Mouse (Mus musculus): ENCODE results near the gene Shc4. TPM values are rescaled to one million over a fixed set of nuclear protein-coding genes. Genes with fewer than 3 reads are reported as not detected.

The Shc4 gene
- polyA plus RNA-seq, 1 experiment, result 8.9 TPM

DNA sequence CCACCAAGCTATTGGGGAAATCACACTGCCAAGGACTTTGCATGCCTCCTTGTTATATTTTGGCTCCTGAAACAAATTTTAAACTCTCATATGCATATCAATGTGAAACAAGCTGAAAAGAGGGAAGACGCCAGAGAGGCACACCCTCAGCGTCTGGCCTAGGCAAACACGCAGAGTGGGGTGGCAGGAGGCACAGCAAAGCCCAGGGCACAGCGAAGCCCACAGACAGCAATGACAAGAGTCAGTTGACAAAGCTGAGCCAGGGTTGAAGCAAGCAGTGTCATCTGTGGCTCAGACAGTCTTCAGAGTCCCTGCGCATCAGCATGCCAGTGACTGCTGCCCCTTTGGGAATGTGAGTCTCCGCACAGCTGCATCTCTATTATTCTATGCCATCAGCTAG lies 79.0 kb downstream of the Shc4 start:
- DNase-seq (ENCODE audit: low read depth), result no peak

- DNase-seq (ENCODE audit: low read depth), result no peak
Measured at GRCm38 (mm10) chr2:125637331-125637730, 86.6 kb downstream of the Shc4 start.

DNA sequence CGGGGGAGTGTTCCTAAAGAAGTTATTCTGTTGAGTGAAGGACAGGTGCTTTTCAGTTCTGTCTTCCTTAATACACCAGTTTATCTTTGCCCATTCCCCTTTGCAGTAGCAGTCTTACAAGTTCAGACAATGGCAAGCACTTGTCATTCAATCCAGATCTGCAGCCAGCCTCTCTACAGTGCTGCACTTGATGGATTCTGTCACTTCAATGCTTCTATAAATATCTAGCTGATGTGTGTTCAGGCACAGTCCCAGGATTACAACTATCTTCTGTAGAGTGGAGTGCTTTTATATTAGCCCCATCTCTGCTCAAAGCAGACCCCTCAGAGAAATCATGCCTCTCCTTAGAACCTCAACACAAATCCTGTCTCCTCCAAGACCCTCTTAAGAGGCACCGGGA lies 93.9 kb downstream of the Shc4 start:
- DNase-seq (ENCODE audit: low read depth), result no peak

- DNase-seq (ENCODE audit: low read depth), result no peak
Measured at GRCm38 (mm10) chr2:125628487-125628886, 95.5 kb downstream of the Shc4 start.

GRCm38 (mm10) chr2:125626536-125626935 lies 97.4 kb downstream of the Shc4 start:
- no peak for DNase-seq (ENCODE audit: low read depth)

DNA sequence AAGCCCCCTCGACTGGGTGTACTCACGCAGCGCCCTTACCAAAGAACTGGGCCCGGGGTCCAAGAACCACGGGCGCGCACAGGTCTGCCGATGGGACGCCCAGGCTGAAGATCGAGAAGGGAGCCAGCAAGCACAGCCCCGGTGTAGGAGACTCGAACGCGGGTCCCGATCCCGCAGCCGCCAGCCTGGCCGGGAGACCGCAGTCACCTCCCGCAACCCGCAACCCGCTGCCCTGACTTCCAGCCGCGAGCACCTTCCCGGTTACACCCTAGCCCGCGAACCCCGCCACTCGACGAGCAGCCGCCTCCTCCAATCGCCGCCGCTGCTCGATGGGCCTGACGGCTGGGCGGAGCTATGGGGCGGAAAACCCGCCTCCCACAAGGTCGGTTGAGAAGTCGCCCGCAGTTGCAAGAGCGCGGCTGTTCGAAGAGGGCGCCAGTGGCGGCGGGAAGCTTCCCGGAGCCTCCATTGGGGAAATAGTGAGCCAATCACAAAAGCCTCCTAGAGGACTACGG lies 99.1 kb downstream of the Shc4 start, which contains the start of gene Cep152:
Gene Cep152 (minus strand): TSS at position 277 of the 515 bp plus-strand sequence.
- DNase-seq (ENCODE audit: low read depth), result peak; percentile 56

DNA sequence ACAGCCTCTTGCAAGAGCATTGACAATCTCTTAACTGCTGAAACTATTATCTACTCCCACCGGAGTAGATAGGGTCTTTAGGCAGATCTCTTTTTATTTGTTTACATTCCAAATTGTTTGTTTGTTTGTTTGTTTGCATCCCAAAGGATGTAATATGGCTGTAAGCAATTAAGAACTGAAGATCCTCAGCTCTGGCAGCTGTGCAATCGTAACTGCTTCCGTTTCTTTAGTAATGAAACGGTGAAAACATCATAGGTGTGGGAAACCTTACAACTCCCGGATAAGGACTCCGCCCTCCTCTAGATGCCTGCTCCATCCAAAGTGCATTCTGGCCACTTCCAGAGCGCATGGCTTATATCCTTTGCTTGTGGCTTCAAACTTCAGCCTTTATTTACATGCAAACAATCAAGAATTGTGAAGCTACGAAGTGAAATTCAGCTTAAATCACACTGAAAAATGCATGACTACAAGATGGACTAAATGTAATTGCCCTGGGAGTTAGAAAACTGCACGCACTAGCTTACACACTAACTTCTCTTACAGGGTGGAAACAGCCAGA lies 99.7 kb downstream of the Shc4 start:
- no peak for DNase-seq (ENCODE audit: low read depth)

DNA sequence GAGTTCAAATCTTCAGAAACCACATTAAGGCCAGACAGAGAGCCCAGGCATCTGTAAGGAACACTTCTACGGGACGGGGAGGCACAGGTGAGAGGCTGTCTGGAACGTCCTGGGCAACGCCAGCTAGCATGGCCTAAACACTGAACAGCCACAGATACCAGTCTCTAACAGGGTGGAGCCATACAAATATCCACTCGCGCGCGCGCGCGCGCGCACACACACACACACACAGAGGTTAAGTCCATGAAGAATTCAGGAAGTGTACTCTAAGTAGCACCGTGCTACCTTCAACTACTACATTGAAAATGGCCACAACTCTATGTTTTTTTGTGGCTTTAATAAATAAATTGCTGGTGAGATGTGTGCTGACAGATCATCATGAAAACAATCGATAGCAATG lies 100.7 kb downstream of the Shc4 start:
- DNase-seq (ENCODE audit: low read depth), result no peak

- DNase-seq (ENCODE audit: low read depth), result no peak
Measured at GRCm38 (mm10) chr2:125620213-125620907, 103.6 kb downstream of the Shc4 start.

DNA sequence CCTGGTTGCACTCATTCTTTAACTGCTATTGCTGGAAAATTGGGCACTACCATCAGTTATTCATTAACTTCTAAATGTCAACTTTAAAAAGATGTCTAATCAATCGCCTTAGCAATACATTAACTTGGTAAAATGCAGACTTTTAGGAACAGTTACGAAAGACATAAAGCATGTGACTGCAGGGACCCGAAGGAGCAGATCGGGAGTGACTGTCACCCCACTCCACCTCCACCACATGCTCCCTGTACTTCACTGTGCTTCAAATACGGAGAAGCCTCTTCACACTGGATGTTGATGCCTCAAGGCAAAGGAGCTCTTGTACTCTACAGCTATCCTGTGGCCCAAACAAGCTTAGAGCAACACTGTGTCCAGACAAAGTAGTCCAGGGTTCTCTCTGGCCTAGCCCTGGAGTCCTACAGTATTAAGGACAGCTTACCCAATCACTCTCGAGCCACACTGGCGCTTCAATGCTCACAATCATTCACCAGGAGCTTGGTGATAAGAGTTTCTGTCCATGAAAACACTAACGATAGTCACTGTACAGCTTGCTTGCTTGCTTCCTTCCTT lies 108.0 kb downstream of the Shc4 start:
- no peak for DNase-seq (ENCODE audit: low read depth)

DNA sequence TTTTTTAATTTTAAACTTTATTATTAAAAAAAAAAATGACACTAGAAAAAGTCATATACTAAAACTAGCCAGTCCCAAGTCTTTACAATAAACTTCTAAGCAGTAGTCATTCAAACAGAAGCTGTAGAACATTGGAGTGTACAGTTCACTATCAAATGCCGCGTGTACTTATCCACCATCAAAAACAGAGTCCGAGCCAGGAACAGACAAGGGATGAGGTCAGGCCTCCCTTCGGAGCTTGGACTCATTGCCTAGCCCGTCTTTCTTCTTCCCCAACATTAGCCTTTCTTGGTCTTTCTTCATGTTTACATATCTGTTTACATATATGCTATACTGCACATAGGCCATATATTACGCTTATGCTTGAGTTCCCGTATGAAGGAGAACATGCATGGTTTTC lies 108.5 kb downstream of the Shc4 start:
- DNase-seq (ENCODE audit: low read depth), result no peak

DNA sequence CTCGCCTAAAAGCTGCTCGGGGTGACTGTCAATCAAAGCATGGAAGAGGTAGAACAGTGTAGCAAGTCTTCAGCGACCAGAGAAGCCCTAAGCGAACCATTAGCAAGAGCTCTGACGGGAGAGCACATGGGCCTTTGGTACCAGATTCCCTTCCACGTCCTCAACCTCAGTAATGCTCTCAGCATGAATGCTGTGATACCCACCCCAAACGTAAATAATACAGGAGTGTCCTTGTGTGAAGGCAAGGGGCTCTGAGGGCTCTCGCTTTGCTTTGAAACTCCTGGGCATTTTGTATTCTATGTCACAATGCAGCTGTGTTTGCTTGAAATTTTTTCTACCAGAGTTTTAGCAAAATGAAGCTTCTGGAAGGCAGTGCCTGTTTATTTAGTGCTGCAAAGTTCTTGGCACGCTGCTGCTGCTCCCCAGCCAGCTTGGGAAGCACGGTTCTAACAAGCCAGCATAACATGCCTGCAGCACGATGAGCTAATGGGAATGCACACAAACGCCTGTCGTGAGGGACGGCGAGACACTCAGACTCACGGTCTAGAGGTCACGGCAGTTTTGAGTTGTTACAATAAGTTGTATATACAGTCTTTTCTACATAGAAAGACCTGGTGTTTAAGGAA lies 117.6 kb downstream of the Shc4 start:
- no peak for DNase-seq (ENCODE audit: low read depth)

DNA sequence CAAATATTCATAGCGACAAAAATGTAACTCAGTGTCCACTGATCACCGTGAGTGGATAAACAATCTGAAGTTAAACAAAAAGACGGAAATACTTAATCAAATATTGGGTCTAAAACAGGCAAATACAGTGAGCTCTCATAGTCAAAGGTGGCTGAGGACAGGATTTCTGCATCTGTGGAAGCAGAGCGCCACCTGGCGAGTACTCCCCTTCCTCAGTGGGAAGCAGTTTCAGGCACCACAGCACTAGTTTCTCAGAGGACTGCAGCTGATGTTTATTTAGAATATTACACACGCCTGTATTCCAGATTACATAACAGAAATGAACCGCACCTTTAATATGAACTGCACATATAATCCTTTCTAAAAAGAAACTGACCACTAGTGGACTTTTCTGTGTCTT lies 119.3 kb downstream of the Shc4 start:
- no peak for DNase-seq (ENCODE audit: low read depth)

GRCm38 (mm10) chr2:125602970-125603369 lies 121.0 kb downstream of the Shc4 start:
- no peak for DNase-seq (ENCODE audit: low read depth)

GRCm38 (mm10) chr2:125598958-125599357 lies 125.0 kb downstream of the Shc4 start:
- no peak for DNase-seq (ENCODE audit: low read depth)

DNA sequence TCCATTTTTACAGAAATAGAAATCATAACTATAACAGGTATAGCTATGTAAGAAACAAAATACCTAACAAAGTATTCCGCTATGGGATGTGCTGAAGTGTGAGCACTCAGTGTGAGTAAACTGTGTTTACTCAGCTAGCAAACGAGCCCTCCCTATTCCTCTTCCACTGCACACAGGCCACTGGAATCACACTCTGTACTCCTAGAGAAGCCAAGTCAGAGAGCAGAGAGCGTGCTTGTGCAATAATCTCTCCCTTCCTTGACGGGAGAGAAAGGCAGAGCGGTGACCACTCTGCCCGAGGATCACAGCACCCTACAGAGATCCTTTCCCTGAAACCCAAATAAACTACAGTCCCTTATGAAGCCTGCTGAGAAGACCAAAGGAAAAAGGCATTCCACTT lies 125.7 kb downstream of the Shc4 start:
- no peak for DNase-seq (ENCODE audit: low read depth)

GRCm38 (mm10) chr2:125594786-125595185 lies 129.2 kb downstream of the Shc4 start:
- no peak for DNase-seq (ENCODE audit: low read depth)

DNA sequence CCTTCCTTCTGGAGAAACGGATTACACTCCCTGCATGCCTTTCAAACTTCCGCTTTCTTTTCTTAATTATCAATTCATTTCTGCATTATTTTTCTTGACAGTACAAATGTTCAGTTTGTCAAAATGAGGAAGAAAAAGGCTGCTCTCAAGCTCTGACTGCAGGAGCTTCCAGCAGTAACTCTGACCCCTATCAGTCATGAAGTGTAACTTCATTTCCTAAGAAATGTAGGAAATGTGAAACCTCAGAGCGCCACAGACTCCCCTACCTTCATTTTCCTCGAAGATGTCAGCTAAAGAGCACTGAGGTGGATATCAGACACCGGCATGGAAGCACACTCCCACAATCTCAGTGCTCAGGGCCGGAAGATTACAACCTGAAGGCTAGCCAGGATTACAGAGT lies 129.9 kb downstream of the Shc4 start:
- no peak for DNase-seq (ENCODE audit: low read depth)

DNA sequence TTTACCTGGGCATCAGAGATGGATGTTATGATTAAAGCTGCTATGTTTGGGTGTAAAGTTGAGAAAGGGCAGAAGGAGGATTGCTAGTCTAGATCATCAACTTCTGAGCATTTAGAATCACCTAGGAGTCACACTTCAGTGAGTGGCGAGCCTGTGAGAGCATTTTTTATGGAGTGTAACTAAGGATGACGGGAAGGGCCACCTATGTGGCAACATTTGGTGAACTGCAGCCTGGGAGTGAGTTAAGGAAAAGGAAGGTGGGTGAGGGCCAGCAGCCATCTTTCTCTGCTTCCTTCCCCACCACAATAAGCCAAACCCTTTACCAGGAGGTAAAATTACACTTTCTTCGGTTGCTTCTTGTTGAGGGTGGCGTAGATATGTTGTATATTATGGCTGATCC lies 132.1 kb downstream of the Shc4 start:
- DNase-seq (ENCODE audit: low read depth), result no peak

- DNase-seq (ENCODE audit: low read depth), result no peak
Measured at GRCm38 (mm10) chr2:125589287-125589686, 134.7 kb downstream of the Shc4 start.

- DNase-seq (ENCODE audit: low read depth), result no peak
Measured at GRCm38 (mm10) chr2:125581081-125581480, 142.9 kb downstream of the Shc4 start.

- no peak for DNase-seq (ENCODE audit: low read depth)
Measured at GRCm38 (mm10) chr2:125577670-125578069, 146.3 kb downstream of the Shc4 start.

Data from gonadal fat pad, adult 2 months (tissue).